Mouse (Mus musculus): ENCODE data around the gene Nutf2-ps1. TPM values are rescaled to one million over a fixed set of nuclear protein-coding genes. Genes with fewer than 3 reads are reported as not detected.
"Not testable (repeated sequence)": the region's sequence is repeated elsewhere in the genome, so short reads cannot be mapped to it uniquely, and the experiment has no call there.

The Nutf2-ps1 gene
- polyA plus RNA-seq (2014; fragmentation: Nextera tagmentation; extraction: Ambion mirVana) = 221 and 229 TPM in 2 replicates

DNA sequence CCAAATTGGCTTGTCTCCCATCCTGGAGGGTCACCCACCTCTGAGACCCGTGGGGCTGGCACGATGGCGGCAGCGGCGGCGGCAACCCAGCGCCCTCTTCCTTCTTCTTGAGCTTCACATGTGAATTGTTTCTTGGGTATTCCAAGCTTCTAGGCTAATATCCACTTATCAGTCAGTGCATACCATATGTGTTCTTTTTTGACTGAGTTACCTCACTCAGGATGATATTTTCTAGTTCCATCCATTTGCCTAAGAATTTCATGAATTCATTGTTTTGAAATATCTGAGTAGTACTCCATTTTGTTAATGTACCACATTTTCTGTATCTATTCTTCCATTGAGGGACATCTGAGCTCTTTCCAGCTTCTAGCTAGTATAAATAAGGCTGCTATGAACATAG is at the start of gene Nutf2-ps1:
Gene Nutf2-ps1, minus strand, starts transcription at position 101 of the 400 bp plus-strand sequence.
- not testable (repeated sequence) for H3K4me3 ChIP-seq (replicated peaks; ENCODE audit: low read depth, low read length); H3K4me1 ChIP-seq (ENCODE audit: control insufficient read depth, insufficient read depth, low read length); ATAC-seq (ENCODE audit: low FRiP score, low TSS enrichment); H3K4me2 ChIP-seq (ENCODE audit: low read length); H3K27ac ChIP-seq (replicated peaks; ENCODE audit: low read depth, low read length); DNase-seq; H3K27me3 ChIP-seq (ENCODE audit: control insufficient read depth, insufficient read depth, low read length); H3K36me3 ChIP-seq (ENCODE audit: control insufficient read depth, insufficient read depth, low read length); H3K9ac ChIP-seq (replicated peaks; ENCODE audit: low read length)
- WGBS = 98% methylated on average over 7 of the region's 7 CpGs
- H3K9me3 ChIP-seq (ENCODE audit: control insufficient read depth, low read length) = peaks cover 11% of the 10 kb centered on the region

DNA sequence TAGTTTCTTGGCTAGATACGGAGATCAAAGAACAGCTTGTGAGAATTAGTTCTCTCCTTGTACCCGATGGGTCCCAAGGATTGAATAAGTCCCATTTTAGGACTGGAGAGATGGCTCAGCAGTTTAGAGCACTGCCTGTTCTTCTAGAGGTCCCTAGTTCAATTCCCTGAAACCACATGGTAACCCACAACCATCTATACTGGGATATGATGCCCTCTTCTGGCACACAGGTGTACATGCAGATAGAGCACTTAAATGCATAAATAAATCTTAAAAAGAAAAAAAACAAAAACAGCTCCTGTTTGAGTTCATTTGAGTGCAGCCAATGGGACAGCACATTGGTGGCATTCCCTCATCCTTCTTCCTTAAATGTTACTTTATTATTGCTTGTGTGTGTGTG is 49.2 kb upstream of the Nutf2-ps1 start:
- Histone ChIP-seq H3K4me1 (ENCODE audit: control insufficient read depth, insufficient read depth, low read length) (no peaks in the 10 kb centered on the region), H3K27me3 (ENCODE audit: control insufficient read depth, insufficient read depth, low read length) (no peaks in the 10 kb centered on the region), H3K9ac (replicated peaks; ENCODE audit: low read length) (no peak overlapping the region), H3K36me3 (ENCODE audit: control insufficient read depth, insufficient read depth, low read length) (peaks cover 84% of the 10 kb centered on the region), H3K27ac (replicated peaks; ENCODE audit: low read depth, low read length) (no peak overlapping the region), H3K9me3 (ENCODE audit: control insufficient read depth, low read length) (no peaks in the 10 kb centered on the region), H3K4me2 (ENCODE audit: low read length) (no peak overlapping the region), H3K4me3 (replicated peaks; ENCODE audit: low read depth, low read length) (no peak overlapping the region)
- ATAC-seq (ENCODE audit: low FRiP score, low TSS enrichment) (no peak), DNase-seq (no peak)
- 91% methylated on average over 2 of the region's 2 CpGs for WGBS

DNA sequence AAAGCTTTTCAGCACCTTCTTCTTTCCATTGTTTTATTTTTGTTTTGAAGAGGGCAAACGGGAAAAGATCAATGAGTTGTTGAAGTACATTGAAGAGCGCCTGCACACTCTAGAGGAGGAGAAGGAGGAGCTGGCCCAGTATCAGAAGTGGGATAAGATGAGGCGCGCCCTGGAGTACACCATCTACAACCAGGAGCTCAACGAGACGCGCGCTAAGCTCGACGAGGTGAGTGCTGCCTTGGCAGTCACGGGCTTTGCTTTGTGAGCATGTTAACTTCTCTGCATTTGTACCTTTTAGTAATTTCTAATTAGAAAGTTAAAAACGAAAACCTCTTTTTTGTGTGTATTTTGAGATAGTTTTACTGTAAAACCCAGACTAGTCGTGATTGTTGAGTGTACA is 32.8 kb upstream of the Nutf2-ps1 start:
- Histone ChIP-seq H3K27me3 (ENCODE audit: control insufficient read depth, insufficient read depth, low read length) (no peaks in the 10 kb centered on the region), H3K4me2 (ENCODE audit: low read length) (no peak overlapping the region), H3K4me3 (replicated peaks; ENCODE audit: low read depth, low read length) (no peak overlapping the region), H3K9ac (replicated peaks; ENCODE audit: low read length) (no peak overlapping the region), H3K9me3 (ENCODE audit: control insufficient read depth, low read length) (no peaks in the 10 kb centered on the region), H3K27ac (replicated peaks; ENCODE audit: low read depth, low read length) (no peak overlapping the region), H3K36me3 (ENCODE audit: control insufficient read depth, insufficient read depth, low read length) (peaks cover 80% of the 10 kb centered on the region), H3K4me1 (ENCODE audit: control insufficient read depth, insufficient read depth, low read length) (no peaks in the 10 kb centered on the region)
- WGBS = 94% methylated on average over 13 of the region's 13 CpGs
- DNase-seq (no peak), ATAC-seq (ENCODE audit: low FRiP score, low TSS enrichment) (no peak)

DNA sequence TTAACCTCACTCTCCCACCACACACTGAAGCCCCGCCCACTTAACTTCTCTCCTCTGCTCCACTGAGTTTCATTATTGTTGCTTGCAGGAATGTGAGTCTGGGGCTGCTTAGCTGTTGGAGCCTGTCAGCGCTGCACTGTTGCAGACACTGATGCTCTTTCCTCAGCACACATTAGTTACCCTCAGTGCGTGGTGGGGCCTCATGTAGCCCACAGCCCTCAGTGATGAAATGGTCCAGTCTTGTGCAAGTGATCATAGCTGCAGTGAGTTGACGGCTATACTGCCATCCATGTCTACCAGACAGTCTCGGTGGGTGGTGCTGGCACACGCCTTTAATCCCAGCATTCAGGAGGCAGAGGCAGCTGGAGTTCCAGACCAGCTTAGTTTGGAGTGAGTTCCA is 20.1 kb upstream of the Nutf2-ps1 start:
- no peak overlapping the region for H3K4me3 ChIP-seq (replicated peaks; ENCODE audit: low read depth, low read length)
- no peaks in the 10 kb centered on the region for H3K27me3 ChIP-seq (ENCODE audit: control insufficient read depth, insufficient read depth, low read length)
- DNase-seq (peak; percentile 3), ATAC-seq (ENCODE audit: low FRiP score, low TSS enrichment) (no peak)
- peaks cover 21% of the 10 kb centered on the region for H3K36me3 ChIP-seq (ENCODE audit: control insufficient read depth, insufficient read depth, low read length)
- no peak overlapping the region for H3K27ac ChIP-seq (replicated peaks; ENCODE audit: low read depth, low read length)
- WGBS = 47% methylated on average over 6 of the region's 6 CpGs
- no peak overlapping the region for H3K4me2 ChIP-seq (ENCODE audit: low read length)
- H3K9me3 ChIP-seq (ENCODE audit: control insufficient read depth, low read length) = no peaks in the 10 kb centered on the region
- H3K9ac ChIP-seq (replicated peaks; ENCODE audit: low read length) = no peak overlapping the region
- H3K4me1 ChIP-seq (ENCODE audit: control insufficient read depth, insufficient read depth, low read length) = no peaks in the 10 kb centered on the region

DNA sequence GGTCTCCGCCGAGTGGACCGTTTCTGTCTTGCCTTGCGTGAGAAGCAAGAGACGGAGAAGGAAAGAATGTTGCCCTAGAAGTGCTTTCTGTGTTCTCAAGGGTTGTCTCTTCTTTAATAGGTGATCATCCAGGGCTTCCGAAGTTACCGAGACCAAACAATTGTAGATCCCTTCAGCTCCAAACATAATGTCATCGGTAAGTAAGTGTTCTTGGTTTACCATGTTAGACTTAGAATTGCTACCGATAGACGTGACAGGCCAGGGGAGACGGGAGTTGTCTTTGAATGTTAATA is 12.4 kb upstream of the Nutf2-ps1 start:
- Histone ChIP-seq H3K27ac (replicated peaks; ENCODE audit: low read depth, low read length) (peak overlapping the region; percentile 98; the same call in 1 of the 2 replicates), H3K9me3 (ENCODE audit: control insufficient read depth, low read length) (no peaks in the 10 kb centered on the region), H3K27me3 (ENCODE audit: control insufficient read depth, insufficient read depth, low read length) (no peaks in the 10 kb centered on the region), H3K4me1 (ENCODE audit: control insufficient read depth, insufficient read depth, low read length) (peaks cover 12% of the 10 kb centered on the region), H3K36me3 (ENCODE audit: control insufficient read depth, insufficient read depth, low read length) (peaks cover 10% of the 10 kb centered on the region; the same call in 1 of the 2 replicates), H3K9ac (replicated peaks; ENCODE audit: low read length) (peak overlapping the region; percentile 96), H3K4me3 (replicated peaks; ENCODE audit: low read depth, low read length) (peak overlapping the region; percentile 96), H3K4me2 (ENCODE audit: low read length) (peak overlapping the region; percentile 91)
- DNase-seq = no peak
- ATAC-seq (ENCODE audit: low FRiP score, low TSS enrichment) = no peak
- WGBS = 10% methylated on average over 11 of the region's 11 CpGs

DNA sequence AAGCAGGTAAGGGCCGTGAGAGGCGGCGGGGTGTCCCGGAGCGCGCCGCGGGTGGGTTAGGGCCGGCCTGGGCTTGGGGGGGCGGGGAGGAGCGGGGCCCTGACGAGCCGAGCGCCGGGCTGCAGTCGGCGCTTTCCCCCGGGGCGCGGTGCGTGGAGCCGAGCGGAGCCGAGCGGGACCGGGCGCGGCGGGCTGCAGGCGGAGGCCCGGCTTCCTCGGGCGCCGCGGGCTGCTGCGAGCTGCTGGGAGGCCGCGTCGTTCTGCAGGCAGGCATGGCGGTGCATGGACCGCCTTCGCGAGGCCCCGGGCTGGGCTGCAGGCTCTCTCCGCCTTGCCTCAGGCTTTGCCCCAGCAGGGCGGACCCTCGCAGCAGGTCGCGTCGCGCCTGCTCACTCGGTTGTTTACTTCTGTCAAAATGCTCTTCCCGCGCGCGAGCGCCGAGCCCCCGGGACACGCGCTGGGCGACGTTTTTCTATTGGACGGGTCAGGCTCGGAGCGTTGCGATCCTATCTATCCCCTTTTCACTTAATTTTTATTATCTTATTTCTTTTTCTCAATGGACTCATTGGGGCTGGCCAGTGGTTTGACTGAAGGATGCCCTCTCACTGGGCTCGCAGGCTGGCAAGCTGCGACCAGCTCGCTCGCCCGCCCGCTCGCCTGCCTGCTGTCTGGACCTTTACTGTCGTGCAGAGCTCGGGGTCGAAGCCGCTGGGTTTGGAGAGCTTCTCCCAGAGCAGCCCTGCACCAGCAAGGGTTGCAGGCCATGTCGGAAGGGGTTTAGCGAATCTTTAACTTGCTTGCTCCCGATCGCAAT is 11.9 kb upstream of the Nutf2-ps1 start:
- H3K4me2 ChIP-seq (ENCODE audit: low read length) = peak overlapping the region; percentile 91
- peak; percentile 63 for ATAC-seq (ENCODE audit: low FRiP score, low TSS enrichment)
- DNase-seq = peak; percentile 81
- WGBS = under 1% methylated on average over 80 of the region's 82 CpGs
- peak overlapping the region; percentile 96 for H3K4me3 ChIP-seq (replicated peaks; ENCODE audit: low read depth, low read length)
- peak overlapping the region; percentile 96 for H3K9ac ChIP-seq (replicated peaks; ENCODE audit: low read length)
- no peaks in the 10 kb centered on the region for H3K9me3 ChIP-seq (ENCODE audit: control insufficient read depth, low read length)
- peaks cover 12% of the 10 kb centered on the region for H3K4me1 ChIP-seq (ENCODE audit: control insufficient read depth, insufficient read depth, low read length)
- H3K27ac ChIP-seq (replicated peaks; ENCODE audit: low read depth, low read length) = peak overlapping the region; percentile 98
- H3K36me3 ChIP-seq (ENCODE audit: control insufficient read depth, insufficient read depth, low read length) = peaks cover 6% of the 10 kb centered on the region; the same call in 1 of the 2 replicates
- H3K27me3 ChIP-seq (ENCODE audit: control insufficient read depth, insufficient read depth, low read length) = no peaks in the 10 kb centered on the region

DNA sequence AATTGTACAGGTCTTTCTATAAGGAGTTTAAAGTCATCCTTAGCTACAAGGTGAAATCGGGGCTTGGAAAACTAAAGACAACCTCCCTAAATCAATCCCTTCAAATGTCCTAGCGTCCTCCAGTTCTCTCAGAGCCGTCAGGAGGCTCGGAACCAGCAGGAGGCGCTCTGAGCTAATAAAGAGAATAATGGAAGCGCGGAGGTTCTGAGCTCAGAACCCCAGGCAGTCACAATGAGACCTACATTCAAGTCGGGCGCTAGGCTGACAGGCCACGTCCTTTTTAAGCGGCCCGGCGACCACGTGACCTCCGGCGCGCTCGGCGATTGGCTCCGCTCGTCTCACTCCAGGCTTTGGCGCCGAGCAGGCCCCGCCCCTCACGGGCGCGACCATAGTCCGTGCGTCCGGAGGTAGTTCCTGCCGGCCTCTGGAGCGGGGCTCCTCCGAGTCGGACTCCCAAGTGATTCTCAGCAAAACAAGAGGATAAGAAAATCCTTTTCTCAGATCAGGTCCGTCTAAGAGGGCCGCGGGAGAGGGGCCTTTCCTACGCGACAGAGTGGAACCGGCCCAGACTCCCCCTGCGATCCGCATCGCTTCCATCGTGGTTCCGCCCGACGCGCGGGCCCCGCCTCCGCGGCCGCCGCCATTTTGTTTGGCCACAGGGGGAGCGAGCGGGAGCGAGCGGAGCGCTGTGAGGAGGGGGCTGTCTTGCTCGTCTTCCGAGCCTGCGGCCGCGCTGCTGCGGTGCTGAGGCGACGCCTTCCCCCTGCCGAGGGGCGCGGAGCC is 11.1 kb upstream of the Nutf2-ps1 start, which contains the start of gene Smc3:
Gene Smc3, plus strand, starts transcription at position 642 of the 783 bp plus-strand sequence.
- Histone ChIP-seq H3K4me1 (ENCODE audit: control insufficient read depth, insufficient read depth, low read length) (peaks cover 12% of the 10 kb centered on the region), H3K36me3 (ENCODE audit: control insufficient read depth, insufficient read depth, low read length) (peaks cover 6% of the 10 kb centered on the region; the same call in 1 of the 2 replicates), H3K27me3 (ENCODE audit: control insufficient read depth, insufficient read depth, low read length) (no peaks in the 10 kb centered on the region), H3K4me2 (ENCODE audit: low read length) (peak within 1 kb of the TSS; percentile 91), H3K9me3 (ENCODE audit: control insufficient read depth, low read length) (no peaks in the 10 kb centered on the region), H3K27ac (replicated peaks; ENCODE audit: low read depth, low read length) (peak within 1 kb of the TSS; percentile 98), H3K4me3 (replicated peaks; ENCODE audit: low read depth, low read length) (peak within 1 kb of the TSS; percentile 96), H3K9ac (replicated peaks; ENCODE audit: low read length) (peak within 1 kb of the TSS; percentile 96)
- under 1% methylated on average over 64 of the region's 70 CpGs for WGBS
- DNase-seq (peak; percentile 99), ATAC-seq (ENCODE audit: low FRiP score, low TSS enrichment) (peak; percentile 97)

DNA sequence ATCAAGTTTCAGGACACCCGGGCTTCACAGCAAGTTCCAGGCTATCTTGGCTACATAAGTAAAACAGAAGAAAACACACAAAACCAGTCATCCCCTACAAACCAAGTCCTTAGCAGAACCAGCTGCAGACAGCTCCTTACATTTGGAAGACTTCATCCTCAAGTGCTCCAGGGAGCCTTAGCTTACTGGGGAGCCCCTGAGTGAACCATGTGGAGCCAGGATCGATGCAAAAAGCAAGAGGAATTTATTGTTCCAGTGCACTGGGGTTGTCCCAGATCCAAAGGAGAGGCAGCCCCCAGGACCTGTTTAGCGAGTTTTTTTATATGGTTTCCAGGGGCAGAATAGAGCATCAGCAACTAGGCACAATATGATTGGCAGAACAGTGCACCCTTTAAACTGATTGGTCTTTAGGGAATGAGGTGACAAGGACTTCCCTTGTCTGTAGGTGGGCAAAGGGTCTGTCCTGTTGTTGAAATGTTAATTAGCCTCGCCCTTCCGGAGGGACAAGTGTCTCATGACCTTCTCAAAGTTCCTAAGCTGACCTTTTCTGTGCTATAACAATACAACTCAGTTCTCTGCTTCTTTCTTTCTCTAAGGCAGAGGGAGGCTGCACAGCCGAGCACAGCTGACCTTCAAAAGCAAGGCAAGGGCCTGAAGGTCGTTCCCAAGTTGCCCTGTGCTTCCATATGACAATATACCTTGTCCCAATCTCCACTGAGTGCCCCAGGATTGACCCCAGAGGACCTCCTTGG is 8.0 kb upstream of the Nutf2-ps1 start:
- Histone ChIP-seq H3K4me1 (ENCODE audit: control insufficient read depth, insufficient read depth, low read length) (peaks cover 4% of the 10 kb centered on the region), H3K4me2 (ENCODE audit: low read length) (no peak overlapping the region), H3K9ac (replicated peaks; ENCODE audit: low read length) (no peak overlapping the region), H3K27me3 (ENCODE audit: control insufficient read depth, insufficient read depth, low read length) (no peaks in the 10 kb centered on the region), H3K27ac (replicated peaks; ENCODE audit: low read depth, low read length) (no peak overlapping the region), H3K9me3 (ENCODE audit: control insufficient read depth, low read length) (no peaks in the 10 kb centered on the region), H3K36me3 (ENCODE audit: control insufficient read depth, insufficient read depth, low read length) (no peaks in the 10 kb centered on the region), H3K4me3 (replicated peaks; ENCODE audit: low read depth, low read length) (no peak overlapping the region)
- ATAC-seq (ENCODE audit: low FRiP score, low TSS enrichment) (no peak), DNase-seq (no peak)
- whole genome bisulfite sequencing = 50% methylated on average over 7 of the region's 7 CpGs

Measured in midbrain, embryonic 14.5 days (tissue).